Mouse (Mus musculus): ENCODE data around the gene Tbx15. TPM values are rescaled to one million over a fixed set of nuclear protein-coding genes. Genes with fewer than 3 reads are reported as not detected.
A peak's percentile ranks its signal among the peaks of the same experiment; 100 is the strongest.

Gene Tbx15
- polyA plus RNA-seq, 1 experiment from 2014 or later: 0.22 TPM

GRCm38 (mm10) chr3:99249906-99250305 is 9.7 kb downstream of the Tbx15 start:
- ATAC-seq (ENCODE audit: insufficient read depth): no peak
- peaks cover 11% of the 10 kb centered on the region; the same call in 1 of the 2 replicates for H3K4me1 ChIP-seq (replicated peaks)
- WGBS (ENCODE audit: insufficient replicate concordance): 0% methylated on average over 6 of the region's 6 CpGs
- no peak overlapping the region for H3K9ac ChIP-seq
- H3K36me3 ChIP-seq (replicated peaks): no peaks in the 10 kb centered on the region
- H3K27me3 ChIP-seq: peaks cover 100% of the 10 kb centered on the region
- H3K4me2 ChIP-seq: no peak overlapping the region
- no peaks in the 10 kb centered on the region for H3K9me3 ChIP-seq (replicated peaks)
- no peak overlapping the region for H3K4me3 ChIP-seq (replicated peaks)
- no peak overlapping the region for H3K27ac ChIP-seq (replicated peaks)

- peaks cover 100% of the 10 kb centered on the region for H3K27me3 ChIP-seq
- no peak overlapping the region for H3K9ac ChIP-seq
- H3K27ac ChIP-seq (replicated peaks): no peak overlapping the region
- H3K4me3 ChIP-seq (replicated peaks): no peak overlapping the region
- H3K4me2 ChIP-seq: no peak overlapping the region
- no peak for ATAC-seq (ENCODE audit: insufficient read depth)
- H3K9me3 ChIP-seq (replicated peaks): no peaks in the 10 kb centered on the region
- no peaks in the 10 kb centered on the region for H3K36me3 ChIP-seq (replicated peaks)
- H3K4me1 ChIP-seq (replicated peaks): peaks cover 11% of the 10 kb centered on the region; the same call in 1 of the 2 replicates
- 12% methylated on average over 6 of the region's 6 CpGs for WGBS (ENCODE audit: insufficient replicate concordance)
Measured at GRCm38 (mm10) chr3:99251271-99252165, 11.3 kb downstream of the Tbx15 start.

GRCm38 (mm10) chr3:99252461-99253091 is 12.4 kb downstream of the Tbx15 start:
- ATAC-seq (ENCODE audit: insufficient read depth): no peak
- Histone ChIP-seq H3K4me3 (replicated peaks) (no peak overlapping the region), H3K27me3 (peaks cover 100% of the 10 kb centered on the region), H3K4me2 (no peak overlapping the region), H3K9ac (no peak overlapping the region), H3K27ac (replicated peaks) (no peak overlapping the region), H3K4me1 (replicated peaks) (peaks cover 11% of the 10 kb centered on the region; the same call in 1 of the 2 replicates), H3K9me3 (replicated peaks) (no peaks in the 10 kb centered on the region), H3K36me3 (replicated peaks) (no peaks in the 10 kb centered on the region)
- 4% methylated on average over 16 of the region's 16 CpGs for WGBS (ENCODE audit: insufficient replicate concordance)

- ATAC-seq (ENCODE audit: insufficient read depth): no peak
- H3K27ac ChIP-seq (replicated peaks): no peak overlapping the region
- no peak overlapping the region for H3K9ac ChIP-seq
- H3K36me3 ChIP-seq (replicated peaks): no peaks in the 10 kb centered on the region
- H3K4me1 ChIP-seq (replicated peaks): peaks cover 11% of the 10 kb centered on the region; the same call in 1 of the 2 replicates
- 2% methylated on average over 12 of the region's 12 CpGs for WGBS (ENCODE audit: insufficient replicate concordance)
- no peaks in the 10 kb centered on the region for H3K9me3 ChIP-seq (replicated peaks)
- peak overlapping the region; percentile 44; the same call in 1 of the 2 replicates for H3K4me3 ChIP-seq (replicated peaks)
- 0 out of 2 replicates have a peak overlapping the region, but pooled peaks have one; percentile 61 for H3K4me2 ChIP-seq
- peaks cover 100% of the 10 kb centered on the region for H3K27me3 ChIP-seq
Measured at GRCm38 (mm10) chr3:99253092-99253488, 12.9 kb downstream of the Tbx15 start.

GRCm38 (mm10) chr3:99253497-99254451 is 13.6 kb downstream of the Tbx15 start:
- no peak overlapping the region for H3K9ac ChIP-seq
- WGBS (ENCODE audit: insufficient replicate concordance): under 1% methylated on average over 72 of the region's 73 CpGs

GRCm38 (mm10) chr3:99254559-99255151 is 14.5 kb downstream of the Tbx15 start:
- 3% methylated on average over 15 of the region's 15 CpGs for WGBS (ENCODE audit: insufficient replicate concordance)
- no peaks in the 10 kb centered on the region for H3K9me3 ChIP-seq (replicated peaks)
- no peak overlapping the region for H3K9ac ChIP-seq
- H3K4me1 ChIP-seq (replicated peaks): peaks cover 11% of the 10 kb centered on the region; the same call in 1 of the 2 replicates
- no peak overlapping the region for H3K27ac ChIP-seq (replicated peaks)
- H3K36me3 ChIP-seq (replicated peaks): no peaks in the 10 kb centered on the region
- H3K4me2 ChIP-seq: no peak overlapping the region
- peaks cover 100% of the 10 kb centered on the region for H3K27me3 ChIP-seq
- H3K4me3 ChIP-seq (replicated peaks): no peak overlapping the region
- ATAC-seq (ENCODE audit: insufficient read depth): no peak

More at GRCm38 (mm10) chr3:99253497-99254451, 13.6 kb downstream of the Tbx15 start:
- Histone ChIP-seq H3K36me3 (replicated peaks) (no peaks in the 10 kb centered on the region), H3K27ac (replicated peaks) (no peak overlapping the region), H3K4me3 (replicated peaks) (peak overlapping the region; percentile 44), H3K27me3 (peaks cover 100% of the 10 kb centered on the region), H3K4me1 (replicated peaks) (peaks cover 11% of the 10 kb centered on the region; the same call in 1 of the 2 replicates), H3K9me3 (replicated peaks) (no peaks in the 10 kb centered on the region), H3K4me2 (peak overlapping the region; percentile 61)
- ATAC-seq (ENCODE audit: insufficient read depth): no peak

- no peaks in the 10 kb centered on the region for H3K36me3 ChIP-seq (replicated peaks)
- no peak overlapping the region for H3K4me2 ChIP-seq
- 7% methylated on average over 11 of the region's 11 CpGs for WGBS (ENCODE audit: insufficient replicate concordance)
- no peak overlapping the region for H3K4me3 ChIP-seq (replicated peaks)
- no peak overlapping the region for H3K9ac ChIP-seq
- H3K27ac ChIP-seq (replicated peaks): no peak overlapping the region
- H3K4me1 ChIP-seq (replicated peaks): peaks cover 11% of the 10 kb centered on the region; the same call in 1 of the 2 replicates
- no peaks in the 10 kb centered on the region for H3K9me3 ChIP-seq (replicated peaks)
- no peak for ATAC-seq (ENCODE audit: insufficient read depth)
- peaks cover 97% of the 10 kb centered on the region for H3K27me3 ChIP-seq
Measured at GRCm38 (mm10) chr3:99255411-99256365, 15.5 kb downstream of the Tbx15 start.

- Histone ChIP-seq H3K4me3 (replicated peaks) (no peak overlapping the region), H3K36me3 (replicated peaks) (no peaks in the 10 kb centered on the region), H3K4me2 (no peak overlapping the region), H3K27me3 (peaks cover 97% of the 10 kb centered on the region), H3K9ac (no peak overlapping the region), H3K9me3 (replicated peaks) (no peaks in the 10 kb centered on the region), H3K27ac (replicated peaks) (no peak overlapping the region), H3K4me1 (replicated peaks) (peaks cover 11% of the 10 kb centered on the region; the same call in 1 of the 2 replicates)
- 8% methylated on average over 11 of the region's 11 CpGs for WGBS (ENCODE audit: insufficient replicate concordance)
- no peak for ATAC-seq (ENCODE audit: insufficient read depth)
Measured at GRCm38 (mm10) chr3:99256366-99256750, 16.2 kb downstream of the Tbx15 start.

GRCm38 (mm10) chr3:99256766-99257165 is 16.6 kb downstream of the Tbx15 start:
- Histone ChIP-seq H3K9ac (no peak overlapping the region), H3K27ac (replicated peaks) (no peak overlapping the region), H3K4me3 (replicated peaks) (no peak overlapping the region), H3K36me3 (replicated peaks) (no peaks in the 10 kb centered on the region), H3K27me3 (peaks cover 97% of the 10 kb centered on the region), H3K9me3 (replicated peaks) (no peaks in the 10 kb centered on the region), H3K4me2 (no peak overlapping the region), H3K4me1 (replicated peaks) (peaks cover 11% of the 10 kb centered on the region; the same call in 1 of the 2 replicates)
- no peak for ATAC-seq (ENCODE audit: insufficient read depth)
- 2% methylated on average over 20 of the region's 20 CpGs for WGBS (ENCODE audit: insufficient replicate concordance)
